Mouse (Mus musculus) layer of hippocampus, postnatal 14 days (tissue): Measurements from ENCODE around the gene Ppara. TPM values are rescaled to one million over a fixed set of nuclear protein-coding genes. Genes with fewer than 3 reads are reported as not detected.

ENCODE experiments used
- DNase-seq, 2 experiments: peaks; one replicate each; pipeline ENCODE4 v3.0.0; 2021 to 2022; ENCODE audit warnings: low spot score in 2 of 2, mixed read lengths in 1 of 2
- total RNA-seq, 2 experiments: library from RNA; stranded (reverse); gene quantifications; 2 replicates each; pipeline ENCODE4 v1.2.3; 2021

Gene Ppara
- total RNA-seq, 2 experiments from 2014 or later = 3.4 to 3.7 TPM

- DNase-seq = no peak
Measured at GRCm38 (mm10) chr15:85704341-85705012, 30.3 kb upstream of the Ppara start.

- DNase-seq = peak in 1 of 2 experiments; percentile 6
Measured at GRCm38 (mm10) chr15:85705013-85705528, 29.7 kb upstream of the Ppara start.

GRCm38 (mm10) chr15:85705566-85706332, 29.0 kb upstream of the Ppara start:
- peak in 1 of 2 experiments; percentile 24 for DNase-seq

GRCm38 (mm10) chr15:85706527-85706926, 28.3 kb upstream of the Ppara start:
- DNase-seq = peak in 1 of 2 experiments; percentile 15

- DNase-seq = no peak
Measured at GRCm38 (mm10) chr15:85707017-85707416, 27.8 kb upstream of the Ppara start.

- no peak for DNase-seq
Measured at GRCm38 (mm10) chr15:85707458-85708030, 27.2 kb upstream of the Ppara start.

- DNase-seq = no peak
Measured at GRCm38 (mm10) chr15:85708217-85708616, 26.6 kb upstream of the Ppara start.

GRCm38 (mm10) chr15:85708843-85709242, 25.9 kb upstream of the Ppara start:
- no peak for DNase-seq

GRCm38 (mm10) chr15:85709268-85709973, 25.4 kb upstream of the Ppara start:
- peak; percentile 89 to 91 for DNase-seq

- peak; percentile 83 to 84 for DNase-seq
Measured at GRCm38 (mm10) chr15:85710179-85710578, 24.6 kb upstream of the Ppara start.

- DNase-seq = no peak
Measured at GRCm38 (mm10) chr15:85710641-85711580, 23.9 kb upstream of the Ppara start.

- DNase-seq = no peak
Measured at GRCm38 (mm10) chr15:85712565-85713168, 22.1 kb upstream of the Ppara start.

GRCm38 (mm10) chr15:85713417-85713816, 21.4 kb upstream of the Ppara start:
- no peak for DNase-seq

GRCm38 (mm10) chr15:85715059-85715458, 19.7 kb upstream of the Ppara start:
- DNase-seq = no peak

GRCm38 (mm10) chr15:85716045-85716444, 18.7 kb upstream of the Ppara start:
- peak; percentile 89 for DNase-seq

- no peak for DNase-seq
Measured at GRCm38 (mm10) chr15:85716591-85716990, 18.2 kb upstream of the Ppara start.

- no peak for DNase-seq
Measured at GRCm38 (mm10) chr15:85717008-85717407, 17.8 kb upstream of the Ppara start.

- no peak for DNase-seq
Measured at GRCm38 (mm10) chr15:85717800-85718199, 17.0 kb upstream of the Ppara start.

GRCm38 (mm10) chr15:85719017-85719416, 15.8 kb upstream of the Ppara start:
- no peak for DNase-seq

- DNase-seq = no peak
Measured at GRCm38 (mm10) chr15:85720366-85720841, 14.4 kb upstream of the Ppara start.
